Mouse (Mus musculus) liver, embryonic 15.5 days (tissue): ENCODE measurements around the gene Sgip1. TPM values are rescaled to one million over a fixed set of nuclear protein-coding genes. Genes with fewer than 3 reads are reported as not detected.

Experiments used
- ATAC-seq: fragments of 200-750 bp; cut with Nextera tagmentation; 2 replicates; pipeline ENCODE4 v1.8.0; 2017; ENCODE audit warnings: moderate number of reproducible peaks, mild to moderate bottlenecking, moderate library complexity; ENCODE audit not compliant: insufficient read depth
- H3K27ac ChIP-seq: fragments of 300-500 bp; sonication (generic); replicated peaks from 2 replicates; pipeline ENCODE4 v1.5.1; 2015; ENCODE audit warnings: mild to moderate bottlenecking, inconsistent platforms
- H3K27me3 ChIP-seq: fragments of 300-500 bp; sonication (generic); 2 replicates; pipeline ENCODE4 v1.6.1; 2015; ENCODE audit warnings: mild to moderate bottlenecking, inconsistent platforms
- H3K36me3 ChIP-seq: fragments of 300-500 bp; sonication (generic); replicated peaks from 2 replicates; pipeline ENCODE4 v1.6.1; 2015; ENCODE audit warnings: moderate library complexity, mild to moderate bottlenecking, inconsistent platforms
- H3K4me1 ChIP-seq: fragments of 300-500 bp; sonication (generic); replicated peaks from 2 replicates; pipeline ENCODE4 v1.6.1; 2015; ENCODE audit warnings: inconsistent platforms
- H3K4me2 ChIP-seq: fragments of 300-500 bp; sonication (generic); 2 replicates; pipeline ENCODE4 v1.6.1; 2015; ENCODE audit warnings: moderate library complexity, mild to moderate bottlenecking, inconsistent platforms
- H3K4me3 ChIP-seq: fragments of 300-500 bp; sonication (generic); replicated peaks from 2 replicates; pipeline ENCODE4 v1.5.1; 2015; ENCODE audit warnings: mild to moderate bottlenecking, inconsistent platforms
- H3K9ac ChIP-seq: fragments of 300-500 bp; sonication (generic); 2 replicates; pipeline ENCODE4 v1.6.1; 2015; ENCODE audit warnings: moderate library complexity, mild to moderate bottlenecking, inconsistent platforms
- H3K9me3 ChIP-seq: fragments of 300-500 bp; sonication (generic); replicated peaks from 2 replicates; pipeline ENCODE4 v1.6.1; 2016; ENCODE audit warnings: inconsistent platforms
- WGBS: fragments of 180-500 bp; shearing (Covaris S2); methylation state at CpG from one replicate; pipeline ENCODE4 v1.1.7; 2015; ENCODE audit warnings: mixed read lengths; ENCODE audit not compliant: insufficient replicate concordance; 5-methylcytosine and 5-hydroxymethylcytosine counted together
- polyA plus RNA-seq: library from polyadenylated mRNA; unstranded; fragments of >200 nt; fragmentation: Nextera tagmentation; extraction: Ambion mirVana; gene quantifications from 2 replicates; pipeline ENCODE4 v1.2.1, GENCODE M21; 2015

The Sgip1 gene
- polyA plus RNA-seq, 1 experiment from 2014 or later = 0.73 TPM

DNA sequence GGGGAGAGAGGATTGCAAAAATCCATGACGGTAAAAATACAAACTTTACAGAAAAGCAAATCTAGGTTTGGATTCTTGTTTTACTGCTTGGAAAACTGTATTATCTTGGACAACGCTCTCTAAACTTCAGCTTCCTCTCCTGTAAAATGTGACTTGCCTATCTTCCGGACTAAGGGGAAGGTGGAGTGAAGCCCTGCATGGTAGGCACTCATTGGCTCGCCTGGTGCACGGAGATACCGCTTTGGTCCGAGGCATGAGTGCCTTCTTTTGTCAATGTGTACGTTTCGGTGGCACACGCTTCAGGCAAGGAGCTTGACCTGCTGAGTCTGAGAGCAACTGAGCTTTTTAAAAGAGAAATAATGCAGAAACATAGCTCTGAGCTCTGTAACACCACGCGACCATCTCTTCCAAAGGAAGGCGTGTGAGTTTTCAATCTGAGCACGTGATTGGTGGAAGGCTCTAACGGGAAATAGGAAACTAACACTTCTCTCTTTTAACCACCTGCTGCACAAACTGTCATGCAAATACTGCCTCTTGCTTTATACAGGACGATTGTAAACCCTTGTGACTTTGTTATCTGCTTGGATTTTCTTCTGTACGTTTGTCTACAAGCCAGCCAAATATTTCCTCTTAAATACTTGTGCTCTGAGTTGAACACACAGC lies 214.3 kb downstream of the Sgip1 start:
- H3K9ac ChIP-seq = no peak overlapping the region
- H3K27ac ChIP-seq = no peak overlapping the region
- no peak for ATAC-seq
- H3K9me3 ChIP-seq = no peaks in the 10 kb centered on the region
- H3K4me3 ChIP-seq = no peak overlapping the region
- H3K36me3 ChIP-seq = no peaks in the 10 kb centered on the region
- WGBS = 48% methylated on average over 17 of the region's 17 CpGs
- H3K4me2 ChIP-seq = peak overlapping the region; percentile 7; the same call in 1 of the 2 replicates
- no peaks in the 10 kb centered on the region for H3K4me1 ChIP-seq
- no peaks in the 10 kb centered on the region for H3K27me3 ChIP-seq

DNA sequence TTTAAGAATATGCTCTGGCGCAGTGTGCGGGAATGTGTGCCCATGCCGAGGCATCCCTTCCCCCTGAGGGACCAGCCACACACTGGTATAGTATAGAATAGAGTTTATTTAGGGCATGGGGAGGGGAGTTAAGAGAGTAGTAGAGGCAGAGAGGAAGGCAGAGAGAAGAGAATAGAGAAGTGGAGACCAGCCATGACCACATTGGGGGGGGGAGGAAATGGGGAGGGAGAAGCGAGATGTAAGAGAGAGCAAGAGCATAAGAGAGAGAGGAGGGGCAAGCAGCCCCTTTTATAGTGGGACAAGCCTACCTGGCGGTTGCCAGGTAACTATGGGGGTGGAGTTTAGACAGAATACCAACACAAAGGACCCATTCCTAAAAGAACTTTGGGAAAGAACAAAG lies 218.3 kb downstream of the Sgip1 start:
- Histone ChIP-seq H3K36me3 (no peaks in the 10 kb centered on the region), H3K4me1 (no peaks in the 10 kb centered on the region), H3K4me2 (no peak overlapping the region), H3K4me3 (no peak overlapping the region), H3K27ac (no peak overlapping the region), H3K9ac (no peak overlapping the region), H3K27me3 (no peaks in the 10 kb centered on the region), H3K9me3 (no peaks in the 10 kb centered on the region)
- no peak for ATAC-seq
- WGBS = 58% methylated on average over 5 of the region's 5 CpGs

DNA sequence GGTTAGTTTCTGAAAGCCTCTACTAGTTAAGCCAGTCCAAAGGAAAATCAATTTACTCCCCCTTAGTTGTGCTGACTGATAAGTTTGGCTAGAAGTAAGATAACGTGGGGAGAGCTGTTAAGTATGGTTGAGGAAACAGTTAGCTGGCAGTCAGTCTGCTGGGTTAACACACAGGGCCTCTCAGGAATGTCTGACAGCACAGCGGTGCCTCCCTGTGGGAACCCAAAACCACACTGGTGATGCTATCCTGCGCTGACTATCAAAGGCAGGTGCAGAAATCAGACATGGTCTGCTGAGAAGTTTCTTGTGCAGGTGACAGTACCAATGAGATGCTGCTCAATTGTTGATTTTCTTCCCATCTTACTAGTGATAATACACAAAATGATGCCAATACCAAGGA lies 223.1 kb downstream of the Sgip1 start:
- H3K4me3 ChIP-seq = no peak overlapping the region
- 23% methylated on average over 3 of the region's 3 CpGs for WGBS
- H3K9ac ChIP-seq = no peak overlapping the region
- no peak overlapping the region for H3K4me2 ChIP-seq
- no peak overlapping the region for H3K27ac ChIP-seq
- H3K9me3 ChIP-seq = no peaks in the 10 kb centered on the region
- no peaks in the 10 kb centered on the region for H3K27me3 ChIP-seq
- no peaks in the 10 kb centered on the region for H3K36me3 ChIP-seq
- no peaks in the 10 kb centered on the region for H3K4me1 ChIP-seq
- no peak for ATAC-seq

DNA sequence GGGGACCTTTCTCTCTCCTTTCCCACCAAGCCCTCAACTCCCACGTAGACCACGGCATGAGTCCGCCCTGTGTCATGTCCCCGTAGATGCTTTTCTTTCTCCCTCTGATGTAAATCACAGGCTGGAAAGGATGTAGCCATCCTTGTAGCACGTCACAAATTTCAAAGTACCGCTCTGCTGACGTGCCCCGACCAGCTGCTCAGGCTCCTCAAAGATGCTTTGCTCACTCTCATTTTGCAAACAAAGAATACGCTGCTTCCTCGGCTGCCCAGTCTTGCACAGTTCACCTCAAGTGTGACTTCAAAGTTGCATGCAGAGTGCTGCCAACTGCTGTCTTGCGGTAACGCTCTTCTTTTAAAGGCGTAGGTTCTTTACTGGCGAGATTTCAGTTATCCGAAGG lies 226.7 kb downstream of the Sgip1 start:
- H3K4me3 ChIP-seq = no peak overlapping the region
- no peaks in the 10 kb centered on the region for H3K36me3 ChIP-seq
- ATAC-seq = no peak
- WGBS = 78% methylated on average over 15 of the region's 15 CpGs
- H3K9ac ChIP-seq = no peak overlapping the region
- no peak overlapping the region for H3K27ac ChIP-seq
- H3K4me1 ChIP-seq = no peaks in the 10 kb centered on the region
- no peak overlapping the region for H3K4me2 ChIP-seq
- no peaks in the 10 kb centered on the region for H3K27me3 ChIP-seq
- H3K9me3 ChIP-seq = no peaks in the 10 kb centered on the region

DNA sequence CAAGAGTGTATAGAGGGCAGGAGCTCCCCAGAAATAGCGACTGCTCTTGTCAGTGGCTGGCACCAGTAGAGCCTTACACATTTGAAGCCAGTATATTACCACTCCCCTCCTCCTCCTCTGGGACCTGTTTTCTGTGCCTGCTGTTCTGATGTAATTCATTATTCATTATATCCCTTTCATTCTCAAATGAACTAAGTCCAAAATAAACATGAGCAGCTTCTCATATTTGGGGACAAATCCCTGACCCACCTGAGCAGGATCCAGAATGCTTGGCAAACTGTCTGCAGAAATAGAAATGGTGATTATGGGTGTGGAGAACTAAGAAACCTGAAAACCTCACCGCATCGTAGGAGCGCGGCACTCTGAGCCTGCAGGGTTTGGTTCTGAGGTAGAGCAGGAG lies 228.5 kb downstream of the Sgip1 start:
- no peak overlapping the region for H3K27ac ChIP-seq
- no peaks in the 10 kb centered on the region for H3K4me1 ChIP-seq
- H3K4me3 ChIP-seq = no peak overlapping the region
- H3K36me3 ChIP-seq = no peaks in the 10 kb centered on the region
- H3K9ac ChIP-seq = no peak overlapping the region
- no peaks in the 10 kb centered on the region for H3K9me3 ChIP-seq
- no peak overlapping the region for H3K4me2 ChIP-seq
- ATAC-seq = no peak
- no peaks in the 10 kb centered on the region for H3K27me3 ChIP-seq
- WGBS = 81% methylated on average over 5 of the region's 5 CpGs

DNA sequence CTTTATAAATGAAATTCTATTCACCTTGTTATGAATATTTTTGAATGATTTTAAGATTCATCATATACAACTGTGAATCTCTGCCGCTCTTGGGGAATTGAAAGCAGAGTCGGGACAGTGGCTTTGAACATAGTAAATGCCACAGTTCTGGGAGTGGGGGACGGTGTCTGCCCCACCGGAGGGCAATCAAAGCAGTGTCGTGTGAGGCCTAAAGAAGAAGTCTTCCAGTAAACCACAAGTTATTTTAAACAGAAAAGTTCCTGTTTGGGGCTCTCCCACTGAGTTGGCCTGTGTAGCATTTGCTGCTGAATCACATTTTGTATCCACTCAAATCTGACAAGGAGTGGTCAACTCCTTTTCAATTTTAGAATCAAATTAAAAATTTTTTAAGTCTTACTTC lies 230.1 kb downstream of the Sgip1 start:
- H3K4me1 ChIP-seq = 0 out of 2 replicates have a peak, but pooled peaks cover 1% of the 10 kb centered on the region
- H3K4me2 ChIP-seq = no peak overlapping the region
- WGBS = 24% methylated on average over 5 of the region's 5 CpGs
- no peak for ATAC-seq
- H3K27ac ChIP-seq = no peak overlapping the region
- H3K9me3 ChIP-seq = no peaks in the 10 kb centered on the region
- no peaks in the 10 kb centered on the region for H3K27me3 ChIP-seq
- H3K4me3 ChIP-seq = no peak overlapping the region
- no peaks in the 10 kb centered on the region for H3K36me3 ChIP-seq
- H3K9ac ChIP-seq = no peak overlapping the region

DNA sequence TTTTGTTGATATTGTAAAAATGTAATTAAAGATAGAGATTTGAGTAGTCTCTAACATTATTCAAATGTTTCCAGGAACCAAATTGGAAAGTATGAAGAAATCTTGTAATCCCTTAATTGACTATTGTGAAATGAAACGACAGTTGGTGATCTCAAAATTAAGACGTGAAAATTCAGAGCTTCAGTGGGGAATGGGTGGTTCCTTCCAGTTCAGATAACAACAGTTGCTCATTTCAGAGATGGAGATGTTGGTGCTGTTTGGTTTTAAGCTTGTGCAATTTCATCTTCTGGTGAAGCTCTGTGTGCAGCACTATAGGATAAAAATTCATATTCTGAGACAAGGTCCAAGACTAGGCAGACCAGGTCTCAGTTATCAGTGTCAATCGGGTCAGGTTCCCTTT lies 231.0 kb downstream of the Sgip1 start:
- Histone ChIP-seq H3K27me3 (peaks cover 5% of the 10 kb centered on the region; the same call in 1 of the 2 replicates), H3K4me3 (no peak overlapping the region), H3K9ac (no peak overlapping the region), H3K4me2 (no peak overlapping the region), H3K36me3 (no peaks in the 10 kb centered on the region), H3K27ac (no peak overlapping the region), H3K9me3 (no peaks in the 10 kb centered on the region), H3K4me1 (0 out of 2 replicates have a peak, but pooled peaks cover 4% of the 10 kb centered on the region)
- 44% methylated on average over 3 of the region's 3 CpGs for WGBS
- no peak for ATAC-seq

DNA sequence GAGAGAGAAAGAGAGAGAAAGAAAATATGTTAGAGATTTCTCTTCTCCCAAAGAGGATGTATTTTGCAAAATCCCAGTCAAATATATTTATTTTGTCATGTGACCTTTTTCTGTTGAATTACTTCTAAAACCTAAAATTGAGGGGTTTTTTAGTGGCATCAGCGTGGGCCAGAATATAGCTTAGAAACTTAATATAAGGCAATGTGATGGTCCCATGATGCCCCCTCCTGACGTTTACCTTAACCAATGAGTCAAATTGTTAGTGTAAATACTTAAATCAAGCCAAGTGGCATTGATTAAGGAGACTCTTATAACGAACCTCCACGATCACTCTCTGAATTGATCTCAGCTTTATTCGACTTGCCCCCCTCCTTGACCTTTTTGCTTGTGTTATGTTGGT lies 233.1 kb downstream of the Sgip1 start:
- peaks cover 4% of the 10 kb centered on the region; the same call in 1 of the 2 replicates for H3K4me1 ChIP-seq
- H3K9ac ChIP-seq = no peak overlapping the region
- no peak overlapping the region for H3K4me2 ChIP-seq
- H3K9me3 ChIP-seq = no peaks in the 10 kb centered on the region
- no peak overlapping the region for H3K27ac ChIP-seq
- ATAC-seq = no peak
- H3K4me3 ChIP-seq = no peak overlapping the region
- peaks cover 18% of the 10 kb centered on the region for H3K27me3 ChIP-seq
- no peaks in the 10 kb centered on the region for H3K36me3 ChIP-seq
- 52% methylated on average over 5 of the region's 5 CpGs for WGBS

DNA sequence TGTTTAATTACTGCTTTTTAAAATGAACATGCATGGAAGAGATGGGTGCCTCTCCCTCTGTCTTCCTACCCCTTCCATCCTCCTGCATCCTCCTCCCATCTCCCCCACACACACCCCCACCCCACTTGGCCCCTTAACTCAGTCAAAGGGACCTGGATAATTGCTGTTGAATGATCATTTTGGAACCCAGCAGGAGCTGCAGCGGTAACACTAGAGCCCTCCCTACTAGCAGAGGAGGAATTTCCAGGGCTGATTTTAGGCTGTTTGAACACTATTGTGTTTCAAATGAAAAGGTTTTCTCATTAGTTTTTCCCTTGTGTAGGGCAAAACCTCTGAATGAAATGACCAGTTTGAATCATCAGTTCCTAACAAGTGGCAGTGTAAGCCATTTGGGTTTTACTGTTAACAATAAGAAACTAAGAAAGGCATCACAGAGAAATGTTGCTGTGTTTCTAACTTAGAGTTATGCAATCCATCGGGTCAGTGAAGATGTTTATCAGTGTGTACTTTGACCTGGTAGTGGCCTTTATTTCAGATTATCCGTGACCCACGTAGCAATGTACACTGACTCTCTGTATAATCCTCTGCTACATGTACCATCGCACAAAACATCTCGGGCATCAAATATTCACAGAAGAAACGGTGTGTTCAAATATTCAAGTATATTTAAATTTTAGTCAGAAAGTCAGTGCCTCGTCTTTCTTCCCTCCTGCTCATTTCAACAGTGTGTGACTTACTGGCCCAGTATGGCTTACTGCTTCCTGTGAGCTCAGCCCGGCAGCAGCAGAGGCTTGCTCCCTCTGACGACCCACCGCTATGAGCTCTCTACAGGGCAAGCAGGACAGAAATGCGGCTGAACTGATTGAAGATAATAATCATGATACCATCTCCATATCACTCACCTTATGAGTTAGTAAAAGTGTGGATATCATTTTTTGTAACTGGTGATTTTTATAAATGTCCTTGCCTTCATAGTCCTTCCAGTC lies 235.5 kb downstream of the Sgip1 start:
- no peak overlapping the region for H3K4me3 ChIP-seq
- H3K27ac ChIP-seq = no peak overlapping the region
- no peaks in the 10 kb centered on the region for H3K9me3 ChIP-seq
- no peaks in the 10 kb centered on the region for H3K36me3 ChIP-seq
- peaks cover 28% of the 10 kb centered on the region for H3K27me3 ChIP-seq
- H3K4me1 ChIP-seq = peaks cover 4% of the 10 kb centered on the region; the same call in 1 of the 2 replicates
- H3K4me2 ChIP-seq = no peak overlapping the region
- WGBS = 47% methylated on average over 12 of the region's 12 CpGs
- H3K9ac ChIP-seq = no peak overlapping the region
- ATAC-seq = no peak

DNA sequence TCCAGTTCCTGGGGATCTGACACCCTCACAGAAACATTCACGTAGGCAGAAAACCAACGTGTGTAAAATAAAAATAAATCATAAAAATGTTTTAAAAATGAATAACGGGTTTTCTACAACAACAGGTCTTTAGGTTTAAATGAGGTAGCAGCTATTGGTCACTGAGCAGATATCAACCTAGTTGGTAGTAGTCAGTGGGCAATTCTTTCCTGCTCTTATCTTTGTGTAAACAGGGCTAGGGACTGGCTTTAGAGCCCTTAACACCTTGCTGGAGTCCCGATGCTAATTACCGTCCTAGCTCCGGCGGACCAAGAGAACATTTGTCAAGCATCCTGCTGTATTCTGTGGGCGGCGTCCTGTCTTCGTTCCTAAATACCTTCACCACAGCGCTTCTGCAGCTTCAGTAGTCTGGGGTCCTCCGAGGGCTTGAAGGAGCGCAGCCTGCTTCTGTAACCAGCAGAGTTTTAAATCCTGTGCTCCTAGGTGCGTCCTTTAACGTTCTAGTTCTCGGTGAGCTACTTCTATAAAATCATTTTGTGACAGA lies 236.8 kb downstream of the Sgip1 start:
- Histone ChIP-seq H3K27ac (no peak overlapping the region), H3K9ac (no peak overlapping the region), H3K9me3 (no peaks in the 10 kb centered on the region), H3K4me2 (peak overlapping the region; percentile 57), H3K36me3 (no peaks in the 10 kb centered on the region), H3K27me3 (peaks cover 28% of the 10 kb centered on the region), H3K4me3 (no peak overlapping the region), H3K4me1 (peaks cover 4% of the 10 kb centered on the region; the same call in 1 of the 2 replicates)
- ATAC-seq = no peak
- 13% methylated on average over 16 of the region's 16 CpGs for WGBS

DNA sequence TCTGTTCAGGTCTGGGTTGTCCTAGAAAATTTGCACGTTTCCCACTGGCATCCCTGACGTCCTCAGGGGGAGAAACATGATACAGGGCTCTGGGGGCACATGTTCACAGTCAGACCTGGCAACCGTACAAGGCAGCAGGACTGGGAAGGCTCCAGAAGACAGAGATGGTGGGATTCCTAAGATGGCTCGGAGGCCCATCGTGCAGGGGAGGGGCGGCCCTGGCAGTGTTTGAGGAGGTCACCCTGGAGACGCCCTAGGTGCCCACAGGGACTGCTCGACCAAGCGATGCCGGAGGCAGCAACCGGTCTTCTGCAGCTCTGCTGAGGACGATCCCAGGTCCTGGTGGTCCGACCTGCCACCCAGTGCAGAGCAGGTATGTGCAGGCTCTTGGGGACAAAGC lies 237.3 kb downstream of the Sgip1 start, which contains the start of gene Tctex1d1:
Tctex1d1 (plus strand) TSS at position 167 of the 400 bp plus-strand sequence.
- no peaks in the 10 kb centered on the region for H3K36me3 ChIP-seq
- H3K4me1 ChIP-seq = peaks cover 4% of the 10 kb centered on the region; the same call in 1 of the 2 replicates
- WGBS = 8% methylated on average over 13 of the region's 13 CpGs
- H3K9me3 ChIP-seq = no peaks in the 10 kb centered on the region
- no peak for ATAC-seq
- no peak within 1 kb of the TSS for H3K9ac ChIP-seq
- H3K27me3 ChIP-seq = peaks cover 28% of the 10 kb centered on the region
- H3K4me2 ChIP-seq = peak within 1 kb of the TSS; percentile 57
- H3K27ac ChIP-seq = no peak within 1 kb of the TSS
- peak within 1 kb of the TSS; percentile 34 for H3K4me3 ChIP-seq
